Mouse (Mus musculus) liver, embryonic 14.5 days (tissue): ENCODE results near the gene 4931409K22Rik. TPM values are rescaled to one million over a fixed set of nuclear protein-coding genes. Genes with fewer than 3 reads are reported as not detected.

Experiments used
- ATAC-seq: fragments of 200-750 bp; cut with Nextera tagmentation; 2 replicates; pipeline ENCODE4 v1.8.0; 2017; ENCODE audit warnings: moderate number of reproducible peaks, mild to moderate bottlenecking, moderate library complexity; ENCODE audit not compliant: insufficient read depth
- DNase-seq, 3 experiments: peaks; one replicate each; pipeline ENCODE4 v3.0.0-alpha.2; 2012 to 2013; ENCODE audit warnings: low read depth in 3 of 3, low spot score in 3 of 3
- H3K27ac ChIP-seq: fragments of 300-500 bp; sonication (generic); 2 replicates; pipeline ENCODE4 v1.5.1; 2014; ENCODE audit warnings: moderate library complexity, mild to moderate bottlenecking, control low read depth, inconsistent platforms
- H3K27me3 ChIP-seq: fragments of 300-500 bp; sonication (generic); 2 replicates; pipeline ENCODE4 v1.6.1; 2014; ENCODE audit warnings: mild to moderate bottlenecking, low read length, moderate library complexity; ENCODE audit not compliant: control insufficient read depth, insufficient read depth
- H3K36me3 ChIP-seq: fragments of 300-500 bp; sonication (generic); replicated peaks from 2 replicates; pipeline ENCODE4 v1.6.1; 2014; ENCODE audit warnings: low read depth; ENCODE audit not compliant: control insufficient read depth, insufficient read depth
- H3K4me1 ChIP-seq, 2 experiments: fragments of 200-500 bp in 1 of 2; fragments of 300-500 bp in 1 of 2; sonication (generic) in 1 of 2; replicated peaks; 2 replicates each; pipeline ENCODE4 v1.6.1; 2012 to 2014; ENCODE audit warnings: antibody characterized with exemption in 1 of 2, inconsistent platforms in 1 of 2, low read length in 1 of 2; ENCODE audit not compliant: control insufficient read depth in 2 of 2, insufficient read depth in 2 of 2
- H3K4me2 ChIP-seq: fragments of 300-500 bp; sonication (generic); 2 replicates; pipeline ENCODE4 v1.6.1; 2014; ENCODE audit warnings: low read depth, mild to moderate bottlenecking, control low read depth, moderate library complexity
- H3K4me3 ChIP-seq, 2 experiments: fragments of 200-500 bp in 1 of 2; fragments of 300-500 bp in 1 of 2; sonication (generic) in 1 of 2; 2 replicates each; pipeline ENCODE4 v1.5.1; 2012 to 2014; ENCODE audit warnings: low read depth in 2 of 2, low read length in 2 of 2, mild to moderate bottlenecking in 2 of 2, control low read depth in 1 of 2, inconsistent platforms in 1 of 2, moderate library complexity in 1 of 2; ENCODE audit not compliant: insufficient read depth in 1 of 2
- H3K9ac ChIP-seq: fragments of 300-500 bp; sonication (generic); replicated peaks from 2 replicates; pipeline ENCODE4 v1.6.1; 2014; ENCODE audit warnings: mild to moderate bottlenecking, control low read depth, moderate library complexity
- H3K9me3 ChIP-seq: fragments of 300-500 bp; sonication (generic); 2 replicates; pipeline ENCODE4 v1.6.1; 2016; ENCODE audit warnings: low read length, mixed read lengths; ENCODE audit not compliant: control insufficient read depth
- CTCF ChIP-seq: IDR thresholded peaks from 2 replicates; pipeline ENCODE4 v1.5.1; 2016; ENCODE audit warnings: antibody characterized with exemption, low read depth, control low read depth
- EP300 ChIP-seq: IDR thresholded peaks from 2 replicates; pipeline ENCODE4 v1.6.1; 2016; ENCODE audit warnings: antibody characterized with exemption, low read depth
- WGBS: fragments of 180-500 bp; shearing (Covaris S2); extraction: QIAGEN DNeasy Blood & Tissue Kit; methylation state at CpG from one replicate; pipeline ENCODE4 v1.1.7; 2014; ENCODE audit not compliant: insufficient replicate concordance; 5-methylcytosine and 5-hydroxymethylcytosine counted together
- polyA plus RNA-seq, 2 experiments: library from polyadenylated mRNA; depleted of rRNA in 1 of 2; stranded (reverse) in 1 of 2; unstranded in 1 of 2; fragments of >200 nt; fragmentation: Nextera tagmentation in 1 of 2; extraction: Ambion mirVana in 1 of 2; gene quantifications; 2 replicates each; pipeline versions ENCODE4 v1.2.1 to v1.2.3; 2012 to 2014

The 4931409K22Rik gene
- polyA plus RNA-seq, 2 experiments: not detected

- Histone ChIP-seq H3K36me3 (no peaks in the 10 kb centered on the region), H3K4me2 (no peak overlapping the region), H3K27me3 (no peaks in the 10 kb centered on the region; the same call in 1 of the 2 replicates), H3K4me1 (no peaks in the 10 kb centered on the region), H3K27ac (no peak overlapping the region), H3K9ac (no peak overlapping the region), H3K4me3 (no peak overlapping the region), H3K9me3 (peaks cover 2% of the 10 kb centered on the region; the same call in 1 of the 2 replicates)
- TF ChIP-seq CTCF (no peak), EP300 (no peak)
- WGBS: 34% methylated on average over 8 of the region's 8 CpGs
- no peak for DNase-seq
- ATAC-seq: no peak
Observed at GRCm38 (mm10) chr5:24512271-24512670, 44.3 kb downstream of the 4931409K22Rik start.

- peaks cover 2% of the 10 kb centered on the region; the same call in 1 of the 2 replicates for H3K9me3 ChIP-seq
- no peak for TF ChIP-seq EP300
- TF ChIP-seq CTCF: peak; percentile 65
- H3K27ac ChIP-seq: no peak overlapping the region
- no peak overlapping the region for H3K4me3 ChIP-seq
- H3K4me1 ChIP-seq: no peaks in the 10 kb centered on the region
- DNase-seq: peak in 1 of 3 experiments; percentile 16
- no peak overlapping the region for H3K4me2 ChIP-seq
- WGBS: 43% methylated on average over 11 of the region's 11 CpGs
- H3K27me3 ChIP-seq: no peaks in the 10 kb centered on the region; the same call in none of the 2 replicates
- ATAC-seq: no peak
- no peaks in the 10 kb centered on the region for H3K36me3 ChIP-seq
- H3K9ac ChIP-seq: no peak overlapping the region
Observed at GRCm38 (mm10) chr5:24510635-24511034, 46.0 kb downstream of the 4931409K22Rik start.

GRCm38 (mm10) chr5:24508406-24508805, 48.2 kb downstream of the 4931409K22Rik start:
- H3K4me2 ChIP-seq: no peak overlapping the region
- no peaks in the 10 kb centered on the region for H3K36me3 ChIP-seq
- 75% methylated on average over 7 of the region's 7 CpGs for WGBS
- no peaks in the 10 kb centered on the region; the same call in none of the 2 replicates for H3K27me3 ChIP-seq
- no peaks in the 10 kb centered on the region for H3K4me1 ChIP-seq
- no peak overlapping the region for H3K4me3 ChIP-seq
- DNase-seq (no peak), ATAC-seq (no peak)
- H3K27ac ChIP-seq: no peak overlapping the region
- H3K9me3 ChIP-seq: peaks cover 2% of the 10 kb centered on the region; the same call in 1 of the 2 replicates
- TF ChIP-seq CTCF: peak; percentile 27; the same call in 1 of the 2 replicates
- no peak for TF ChIP-seq EP300
- no peak overlapping the region for H3K9ac ChIP-seq

GRCm38 (mm10) chr5:24505513-24505912, 51.1 kb downstream of the 4931409K22Rik start:
- Histone ChIP-seq H3K27me3 (no peaks in the 10 kb centered on the region; the same call in none of the 2 replicates), H3K36me3 (peaks cover 2% of the 10 kb centered on the region; the same call in 1 of the 2 replicates), H3K9ac (no peak overlapping the region), H3K9me3 (peaks cover 2% of the 10 kb centered on the region; the same call in 1 of the 2 replicates), H3K4me2 (no peak overlapping the region), H3K4me1 (no peaks in the 10 kb centered on the region), H3K27ac (no peak overlapping the region), H3K4me3 (no peak overlapping the region)
- WGBS: 13% methylated on average over 2 of the region's 2 CpGs
- DNase-seq (no peak), ATAC-seq (0 out of 2 replicates have a peak, but pooled peaks have one; percentile 8)
- no peak for TF ChIP-seq CTCF
- no peak for TF ChIP-seq EP300

- no peak overlapping the region for H3K4me2 ChIP-seq
- no peaks in the 10 kb centered on the region; the same call in none of the 2 replicates for H3K27me3 ChIP-seq
- H3K4me3 ChIP-seq: no peak overlapping the region
- TF ChIP-seq CTCF (no peak), EP300 (no peak)
- 70% methylated on average over 4 of the region's 4 CpGs for WGBS
- no peak overlapping the region for H3K9ac ChIP-seq
- no peak for DNase-seq
- no peak for ATAC-seq
- no peak overlapping the region for H3K27ac ChIP-seq
- H3K36me3 ChIP-seq: peaks cover 3% of the 10 kb centered on the region; the same call in 1 of the 2 replicates
- H3K9me3 ChIP-seq: no peaks in the 10 kb centered on the region
- H3K4me1 ChIP-seq: no peaks in the 10 kb centered on the region
Observed at GRCm38 (mm10) chr5:24502786-24503185, 53.8 kb downstream of the 4931409K22Rik start.
